ENCODE assay signal across 8 mouse cellular contexts in genomic region chr11:71439871-71440270, GRCm38 (mm10).
A peak's percentile ranks its signal among the peaks of the same experiment; 100 is the strongest.
DNase-seq lines count a peak whose midpoint lies in the region; ATAC-seq and TF ChIP-seq lines count a peak whose summit lies in the region.

No protein-coding gene starts in this region.

- no peak for TF ChIP-seq POLR2A in thymus, adult 2 months (IDR thresholded peaks at IDR 0.05; ENCODE audit: control insufficient read depth, extremely low read depth, insufficient read depth, low read length, poor library complexity)

- DNase-seq in heart, postnatal 14 days: no peak
- peak; percentile 70 to 72 for DNase-seq in layer of hippocampus, postnatal 36 days
- no peak for DNase-seq in c-Kit-positive CD71-positive TER-119-positive erythroid progenitor cells, embryonic 14.5 days (ENCODE audit: low spot score)
- no peak for DNase-seq in gastrocnemius, postnatal 25 days
- no peak for DNase-seq in thymus, adult 2 months

- 6% methylated on average over 17 of the region's 17 CpGs for WGBS in heart, embryonic 16.5 days
- WGBS in forebrain, embryonic 13.5 days: 0% methylated on average over 17 of the region's 17 CpGs
- WGBS in neural tube, embryonic 12.5 days: 4% methylated on average over 17 of the region's 17 CpGs
- whole genome bisulfite sequencing in thymus, adult 2 months: 20% methylated on average over 17 of the region's 17 CpGs

- no peaks in the 10 kb centered on the region for H3K36me3 ChIP-seq in heart, embryonic 16.5 days (ENCODE audit: control insufficient read depth, insufficient read depth)
- H3K36me3 ChIP-seq in forebrain, embryonic 13.5 days (ENCODE audit: poor library complexity, severe bottlenecking): no peaks in the 10 kb centered on the region
- H3K36me3 ChIP-seq in neural tube, embryonic 12.5 days: no peaks in the 10 kb centered on the region
- H3K36me3 ChIP-seq in thymus, adult 2 months (ENCODE audit: control insufficient read depth, insufficient read depth, low read length): no peaks in the 10 kb centered on the region

- no peaks in the 10 kb centered on the region for H3K4me1 ChIP-seq in heart, embryonic 16.5 days (ENCODE audit: control insufficient read depth, insufficient read depth, low read length)
- H3K4me1 ChIP-seq in forebrain, embryonic 13.5 days: peaks cover 66% of the 10 kb centered on the region
- peaks cover 24% of the 10 kb centered on the region for H3K4me1 ChIP-seq in neural tube, embryonic 12.5 days
- no peaks in the 10 kb centered on the region for H3K4me1 ChIP-seq in thymus, adult 2 months (replicated peaks; ENCODE audit: control insufficient read depth, insufficient read depth, low read length)

- ATAC-seq in heart, embryonic 16.5 days (replicated peaks; ENCODE audit: extremely low read depth, insufficient read depth, low FRiP score): 0 out of 2 replicates have a peak, but pooled peaks have one; percentile 23
- peak; percentile 96 for ATAC-seq in forebrain, embryonic 13.5 days
- ATAC-seq in neural tube, embryonic 12.5 days (ENCODE audit: low FRiP score, low read depth): peak; percentile 93

- peaks cover 17% of the 10 kb centered on the region; the same call in 1 of the 2 replicates for H3K27me3 ChIP-seq in heart, embryonic 16.5 days (ENCODE audit: control insufficient read depth, insufficient read depth, low read length)
- no peaks in the 10 kb centered on the region for H3K27me3 ChIP-seq in forebrain, embryonic 13.5 days
- no peaks in the 10 kb centered on the region for H3K27me3 ChIP-seq in neural tube, embryonic 12.5 days (replicated peaks)
- H3K27me3 ChIP-seq in thymus, adult 2 months (ENCODE audit: control insufficient read depth, insufficient read depth, low read length): no peaks in the 10 kb centered on the region; the same call in 1 of the 2 replicates

- no peak overlapping the region for H3K9ac ChIP-seq in heart, embryonic 16.5 days (ENCODE audit: low read length)
- peak overlapping the region; percentile 41; the same call in 1 of the 2 replicates for H3K9ac ChIP-seq in forebrain, embryonic 13.5 days
- no peak overlapping the region for H3K9ac ChIP-seq in neural tube, embryonic 12.5 days

- intact Hi-C loops in heart, postnatal 14 days (cut with DNase I): no loop called here

- H3K4me3 ChIP-seq in heart, embryonic 16.5 days (ENCODE audit: low read length): no peak overlapping the region
- H3K4me3 ChIP-seq in forebrain, embryonic 13.5 days: peak overlapping the region; percentile 17
- H3K4me3 ChIP-seq in neural tube, embryonic 12.5 days: 0 out of 2 replicates have a peak overlapping the region, but pooled peaks have one; percentile 9
- no peak overlapping the region for H3K4me3 ChIP-seq in thymus, adult 2 months (ENCODE audit: control insufficient read depth, insufficient read depth, low read length)

- H3K4me2 ChIP-seq in heart, embryonic 16.5 days (ENCODE audit: low read depth, low read length): peak overlapping the region; percentile 10; the same call in 1 of the 2 replicates
- H3K4me2 ChIP-seq in forebrain, embryonic 13.5 days: peak overlapping the region; percentile 53
- peak overlapping the region; percentile 53 for H3K4me2 ChIP-seq in neural tube, embryonic 12.5 days (replicated peaks)

- no peak for TF ChIP-seq CTCF in thymus, adult 2 months (IDR thresholded peaks at IDR 0.05; ENCODE audit: borderline replicate concordance, control insufficient read depth, extremely low read depth, insufficient read depth, low read length, poor library complexity)

- no peak overlapping the region for H3K27ac ChIP-seq in heart, embryonic 16.5 days (ENCODE audit: low read length)
- peak overlapping the region; percentile 91 for H3K27ac ChIP-seq in forebrain, embryonic 13.5 days
- peak overlapping the region; percentile 26; the same call in 1 of the 2 replicates for H3K27ac ChIP-seq in neural tube, embryonic 12.5 days
- no peak overlapping the region for H3K27ac ChIP-seq in thymus, adult 2 months (ENCODE audit: control insufficient read depth, insufficient read depth, low read length)

- H3K9me3 ChIP-seq in heart, embryonic 16.5 days (replicated peaks; ENCODE audit: control insufficient read depth, low read length): no peaks in the 10 kb centered on the region
- H3K9me3 ChIP-seq in forebrain, embryonic 13.5 days (replicated peaks): 0 out of 2 replicates have a peak, but pooled peaks cover 7% of the 10 kb centered on the region
- H3K9me3 ChIP-seq in neural tube, embryonic 12.5 days: no peaks in the 10 kb centered on the region

Comparison
In these comparisons a context has a peak if more than half of its experiments do, and no peak if none do; other contexts are left out.
1. ATAC-seq: peak in every context shown above with its lines; median percentile 96 in forebrain, embryonic 13.5 days; 93 in neural tube, embryonic 12.5 days; 23 in heart, embryonic 16.5 days.
2. H3K27ac ChIP-seq: peak in forebrain, embryonic 13.5 days (single experiment) and neural tube, embryonic 12.5 days (single experiment); none in heart, embryonic 16.5 days (single experiment) and thymus, adult 2 months (single experiment).
3. H3K4me3 ChIP-seq: peak in forebrain, embryonic 13.5 days (single experiment) and neural tube, embryonic 12.5 days (single experiment); none in heart, embryonic 16.5 days (single experiment) and thymus, adult 2 months (single experiment).
4. DNase-seq: peak in layer of hippocampus, postnatal 36 days (2 of 2); none in heart, postnatal 14 days (0 of 2), c-Kit-positive CD71-positive TER-119-positive erythroid progenitor cells, embryonic 14.5 days (single experiment), gastrocnemius, postnatal 25 days (single experiment) and thymus, adult 2 months (single experiment).
5. Peak in every context shown above with its lines, with median percentiles within 50 percentile points of each other: H3K4me2 ChIP-seq.